Mouse (Mus musculus): ENCODE data around the gene E130308A19Rik. TPM values are rescaled to one million over a fixed set of nuclear protein-coding genes. Genes with fewer than 3 reads are reported as not detected.

Gene E130308A19Rik
- total and polyA plus RNA-seq, 3 experiments: 2.4 to 3.4 (median 3.1) TPM

DNA sequence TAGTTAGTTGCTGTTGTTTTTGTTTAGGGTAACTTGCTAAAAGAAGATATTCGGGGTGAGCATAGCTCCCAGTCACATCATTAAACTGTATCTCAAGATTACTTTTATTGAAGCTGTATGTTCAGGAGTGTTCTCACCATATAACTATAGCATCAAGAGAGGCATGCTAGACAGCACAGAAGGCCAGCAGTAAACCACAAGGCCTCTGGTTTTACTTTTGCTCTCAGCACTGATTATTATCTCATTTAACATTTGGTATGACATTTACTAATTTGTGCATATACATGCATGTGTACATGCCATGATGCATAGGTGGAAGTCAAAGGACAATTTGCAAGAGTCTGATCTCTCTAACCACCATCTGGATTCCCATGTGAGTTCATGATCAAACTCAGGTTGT, 43.1 kb downstream of the E130308A19Rik start:
- H3K9me3 ChIP-seq (replicated peaks; ENCODE audit: low read length): no peaks in the 10 kb centered on the region
- no peak overlapping the region for H3K4me2 ChIP-seq (ENCODE audit: insufficient read depth, low read depth, poor library complexity, severe bottlenecking)
- no peak overlapping the region for H3K27ac ChIP-seq (ENCODE audit: insufficient read depth, low read depth)
- no peaks in the 10 kb centered on the region for H3K36me3 ChIP-seq (replicated peaks in 1 of 2; ENCODE audit: control insufficient read depth in 1 of 2, insufficient read depth in 1 of 2, low read length in 1 of 2)
- DNase-seq (ENCODE audit: extremely low read depth): no peak
- in situ Hi-C loops (cut with MboI; ENCODE audit: low pct_ligation_motif_present, low pct_unique_long_range_greater_than_20kb, low sequenced_read_pairs) (no loop called here), dilution Hi-C loops (cut with MboI; ENCODE audit: extremely low pct_ligation_motif_present, extremely low pct_unique_long_range_greater_than_20kb, low sequenced_read_pairs) (no loop called here)
- TF ChIP-seq ETS1 (conservative IDR thresholded peaks at IDR 0.05; ENCODE audit: low read depth, low read length) (no peak), MAX (IDR thresholded peaks at IDR 0.05; ENCODE audit: low read length) (no peak), POLR2AphosphoS2 (IDR thresholded peaks at IDR 0.05; ENCODE audit: low read depth, low read length) (no peak), NRF1 (IDR thresholded peaks at IDR 0.05; ENCODE audit: low read depth, low read length) (no peak), NELFE (IDR thresholded peaks at IDR 0.05; ENCODE audit: low read depth, low read length) (no peak), SMC3 (IDR thresholded peaks at IDR 0.05; ENCODE audit: low read depth, low read length) (no peak), RAD21 (IDR thresholded peaks at IDR 0.05; ENCODE audit: low read depth, low read length) (no peak), UBTF (IDR thresholded peaks at IDR 0.05; ENCODE audit: low read depth, low read length) (no peak), EP300 (IDR thresholded peaks at IDR 0.05; ENCODE audit: low read length) (no peak), TCF12 (IDR thresholded peaks at IDR 0.05; ENCODE audit: low read depth, low read length) (no peak), MEF2A (IDR thresholded peaks at IDR 0.05; ENCODE audit: borderline replicate concordance, low read depth, low read length) (no peak), ZNF384 (IDR thresholded peaks at IDR 0.05; ENCODE audit: low read depth, low read length) (no peak), ZC3H11A (IDR thresholded peaks at IDR 0.05; ENCODE audit: low read depth, low read length) (no peak), KAT2A (IDR thresholded peaks at IDR 0.05; ENCODE audit: insufficient replicate concordance, low read length) (no peak), MYC (IDR thresholded peaks at IDR 0.05; ENCODE audit: low read depth, low read length) (no peak), PAX5 (IDR thresholded peaks at IDR 0.05; ENCODE audit: low read length) (no peak), JUN (IDR thresholded peaks at IDR 0.05; ENCODE audit: insufficient read depth, low read depth, low read length) (no peak)
- no peaks in the 10 kb centered on the region for H3K27me3 ChIP-seq (replicated peaks)
- H3K79me2 ChIP-seq (replicated peaks; ENCODE audit: control insufficient read depth, extremely low read depth, insufficient read depth, poor library complexity, severe bottlenecking): no peaks in the 10 kb centered on the region
- no peak overlapping the region for H3K9ac ChIP-seq (ENCODE audit: insufficient read depth, low read depth)
- no peak overlapping the region for H3K4me3 ChIP-seq (replicated peaks in 1 of 3; ENCODE audit: low read depth in 2 of 3, low read length in 2 of 3, poor library complexity in 1 of 3)
- H3K4me1 ChIP-seq (ENCODE audit: control insufficient read depth in 1 of 2, insufficient read depth in 2 of 2): no peaks in the 10 kb centered on the region

- Histone ChIP-seq H3K4me2 (ENCODE audit: insufficient read depth, low read depth, poor library complexity, severe bottlenecking) (no peak overlapping the region), H3K9me3 (replicated peaks; ENCODE audit: low read length) (no peaks in the 10 kb centered on the region), H3K27ac (ENCODE audit: insufficient read depth, low read depth) (no peak overlapping the region), H3K4me1 (ENCODE audit: control insufficient read depth in 1 of 2, insufficient read depth in 2 of 2) (no peaks in the 10 kb centered on the region), H3K4me3 (replicated peaks in 1 of 3; ENCODE audit: low read depth in 2 of 3, low read length in 2 of 3, poor library complexity in 1 of 3) (no peak overlapping the region), H3K27me3 (replicated peaks) (no peaks in the 10 kb centered on the region), H3K9ac (ENCODE audit: insufficient read depth, low read depth) (no peak overlapping the region), H3K79me2 (replicated peaks; ENCODE audit: control insufficient read depth, extremely low read depth, insufficient read depth, poor library complexity, severe bottlenecking) (no peaks in the 10 kb centered on the region), H3K36me3 (replicated peaks in 1 of 2; ENCODE audit: control insufficient read depth in 1 of 2, insufficient read depth in 1 of 2, low read length in 1 of 2) (no peaks in the 10 kb centered on the region)
- in situ Hi-C loops (cut with MboI; ENCODE audit: low pct_ligation_motif_present, low pct_unique_long_range_greater_than_20kb, low sequenced_read_pairs): no loop called here
- dilution Hi-C loops (cut with MboI; ENCODE audit: extremely low pct_ligation_motif_present, extremely low pct_unique_long_range_greater_than_20kb, low sequenced_read_pairs): no loop called here
- no peak for TF ChIP-seq CHD1 (IDR thresholded peaks at IDR 0.05; ENCODE audit: low read depth, low read length)
- TF ChIP-seq KAT2A (IDR thresholded peaks at IDR 0.05; ENCODE audit: insufficient replicate concordance, low read length): no peak
- DNase-seq (ENCODE audit: extremely low read depth): no peak
Observed at GRCm38 (mm10) chr4:59670015-59670414, 44.0 kb downstream of the E130308A19Rik start.

Measured in CH12.LX (cell line).